Mouse (Mus musculus) megakaryocyte, embryonic 14.5 days (primary cell): ENCODE results near the gene Zfp764. TPM values are rescaled to one million over a fixed set of nuclear protein-coding genes. Genes with fewer than 3 reads are reported as not detected.
"Not testable (repeated sequence)": the region's sequence is repeated elsewhere in the genome, so short reads cannot be mapped to it uniquely, and the experiment has no call there.

Experiments used
- H3K27me3 ChIP-seq: replicated peaks from 2 replicates; pipeline ENCODE3; 2012; ENCODE audit warnings: inconsistent platforms
- H3K36me3 ChIP-seq: replicated peaks from 2 replicates; pipeline ENCODE3; 2012; ENCODE audit warnings: low read length, inconsistent platforms, mixed read lengths
- H3K4me1 ChIP-seq: 2 replicates; pipeline ENCODE4 v1.6.1; 2012; ENCODE audit warnings: inconsistent platforms
- H3K4me3 ChIP-seq: replicated peaks from 2 replicates; pipeline ENCODE3; 2012; ENCODE audit warnings: moderate library complexity, mild to moderate bottlenecking, inconsistent platforms
- H3K9me3 ChIP-seq: 2 replicates; pipeline ENCODE4 v1.6.1; 2012; ENCODE audit warnings: inconsistent platforms
- FLI1 ChIP-seq: IDR thresholded peaks from 2 replicates; pipeline ENCODE4 v1.6.1; 2012; ENCODE audit warnings: low read length, inconsistent platforms, mixed read lengths
- GATA1 ChIP-seq: IDR thresholded peaks from 3 replicates; pipeline ENCODE4 v1.6.1; 2012; ENCODE audit warnings: mixed read lengths, low read length, inconsistent platforms, borderline replicate concordance
- polyA plus RNA-seq: library from polyadenylated mRNA; stranded (reverse); fragments of >175 nt; gene quantifications from 2 replicates; pipeline ENCODE4 v1.2.3, GENCODE M21; 2012; ENCODE audit warnings: low replicate concordance; ENCODE audit not compliant: insufficient read depth

Gene Zfp764
- polyA plus RNA-seq, 1 experiment, result 0.32 TPM

DNA sequence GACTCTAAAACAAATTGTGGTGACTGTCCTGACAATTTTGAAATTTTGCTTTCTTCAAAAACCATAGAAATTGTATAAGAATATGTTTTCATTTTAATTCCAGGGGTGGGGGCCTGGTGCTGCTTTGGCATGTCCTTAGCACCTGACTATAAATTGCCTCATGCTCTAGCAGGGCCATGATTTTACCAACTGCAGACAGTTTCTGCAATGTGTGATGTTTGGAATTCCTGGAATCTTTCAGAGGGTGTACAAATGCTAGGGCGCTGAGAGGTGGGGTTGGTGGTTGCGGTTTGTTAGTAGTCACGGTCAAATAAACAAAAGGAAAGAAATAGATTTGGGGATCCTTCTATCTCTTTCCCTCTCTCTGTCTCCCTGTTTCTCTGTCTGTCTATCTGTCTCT lies 40.4 kb downstream of the Zfp764 start:
- Histone ChIP-seq H3K4me3 (no peak overlapping the region), H3K36me3 (no peaks in the 10 kb centered on the region), H3K9me3 (0 out of 2 replicates have a peak, but pooled peaks cover 5% of the 10 kb centered on the region), H3K27me3 (peaks cover 12% of the 10 kb centered on the region), H3K4me1 (peaks cover 24% of the 10 kb centered on the region)
- no peak for TF ChIP-seq FLI1
- TF ChIP-seq GATA1, result no peak

DNA sequence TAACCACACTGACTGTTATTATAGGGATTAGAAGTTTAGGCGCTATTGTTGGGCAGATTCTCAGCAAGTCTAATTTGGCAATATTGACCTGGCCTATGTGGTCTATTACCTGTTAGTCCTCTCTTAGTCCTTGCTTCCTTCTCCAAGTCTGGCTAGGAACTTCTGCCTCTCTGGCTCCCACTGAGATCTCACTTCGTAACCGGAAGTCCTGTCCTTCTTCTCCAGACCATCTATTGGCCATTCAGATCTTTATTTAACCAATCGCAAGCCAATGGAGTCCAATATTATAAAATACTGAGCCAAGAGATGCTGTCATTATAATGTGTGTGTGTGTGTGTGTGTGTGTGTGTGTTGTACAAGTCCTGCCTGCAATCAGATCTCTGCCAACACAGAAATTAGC lies 42.5 kb downstream of the Zfp764 start:
- no peaks in the 10 kb centered on the region for H3K36me3 ChIP-seq
- peaks cover 23% of the 10 kb centered on the region for H3K27me3 ChIP-seq
- 0 out of 2 replicates have a peak, but pooled peaks cover 5% of the 10 kb centered on the region for H3K9me3 ChIP-seq
- no peak overlapping the region for H3K4me3 ChIP-seq
- peaks cover 18% of the 10 kb centered on the region for H3K4me1 ChIP-seq
- TF ChIP-seq GATA1, result no peak
- no peak for TF ChIP-seq FLI1

DNA sequence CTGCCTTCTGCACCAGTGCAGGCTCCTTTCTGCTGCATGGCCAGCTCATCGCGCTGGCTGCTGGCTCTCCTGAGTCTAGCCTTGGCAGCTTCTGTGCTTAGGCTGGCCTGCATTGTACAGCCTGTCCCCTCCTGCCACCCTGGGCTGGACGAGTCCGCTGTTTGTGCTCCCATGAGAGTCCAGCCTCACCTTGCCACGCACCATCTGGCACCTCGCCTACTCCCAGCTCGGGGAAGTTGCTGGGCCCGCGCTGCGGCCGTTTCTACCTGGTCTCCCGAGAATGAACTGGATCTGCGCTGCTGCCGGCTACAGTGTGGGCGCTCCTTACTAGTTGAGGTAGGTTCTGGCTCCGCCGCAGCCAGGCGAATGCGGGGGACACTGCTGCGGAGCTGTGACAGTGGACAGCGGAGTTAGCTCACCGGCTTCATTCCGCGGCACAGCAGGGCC lies 43.1 kb downstream of the Zfp764 start:
- Histone ChIP-seq H3K4me3 (peak overlapping the region; percentile 80), H3K36me3 (no peaks in the 10 kb centered on the region), H3K4me1 (peaks cover 18% of the 10 kb centered on the region), H3K27me3 (peaks cover 21% of the 10 kb centered on the region), H3K9me3 (0 out of 2 replicates have a peak, but pooled peaks cover 5% of the 10 kb centered on the region)
- TF ChIP-seq FLI1 (no peak), GATA1 (no peak)

- Histone ChIP-seq H3K27me3 (peaks cover 25% of the 10 kb centered on the region), H3K4me1 (peaks cover 18% of the 10 kb centered on the region), H3K4me3 (peak overlapping the region; percentile 79)
- H3K36me3 ChIP-seq, H3K9me3 ChIP-seq: not testable (repeated sequence)
Observed at GRCm38 (mm10) chr7:127362418-127362817, 44.2 kb downstream of the Zfp764 start.

DNA sequence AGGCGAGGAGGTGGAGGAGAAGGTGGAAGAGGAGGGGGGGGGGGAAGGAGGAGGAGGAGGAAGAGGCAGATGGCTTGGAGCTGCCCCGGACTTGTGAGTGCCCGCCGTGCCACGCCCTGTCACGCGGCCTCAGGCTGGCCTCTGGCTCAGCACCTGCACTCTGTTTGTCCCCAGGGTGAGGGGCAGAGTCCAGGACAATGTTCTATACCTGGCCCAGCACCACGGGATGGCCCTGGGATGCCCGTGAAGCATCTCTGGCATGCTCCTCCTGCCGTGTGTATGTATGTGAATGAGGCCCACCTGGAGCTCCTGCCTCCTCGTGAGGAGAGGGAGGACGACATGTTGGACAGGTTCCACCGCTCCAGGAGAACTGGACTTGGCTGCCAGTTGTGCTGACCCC lies 45.2 kb downstream of the Zfp764 start:
- Histone ChIP-seq H3K27me3 (peaks cover 28% of the 10 kb centered on the region), H3K36me3 (no peaks in the 10 kb centered on the region), H3K4me3 (peak overlapping the region; percentile 4), H3K9me3 (no peaks in the 10 kb centered on the region), H3K4me1 (peaks cover 14% of the 10 kb centered on the region)
- no peak for TF ChIP-seq FLI1
- TF ChIP-seq GATA1, result no peak

DNA sequence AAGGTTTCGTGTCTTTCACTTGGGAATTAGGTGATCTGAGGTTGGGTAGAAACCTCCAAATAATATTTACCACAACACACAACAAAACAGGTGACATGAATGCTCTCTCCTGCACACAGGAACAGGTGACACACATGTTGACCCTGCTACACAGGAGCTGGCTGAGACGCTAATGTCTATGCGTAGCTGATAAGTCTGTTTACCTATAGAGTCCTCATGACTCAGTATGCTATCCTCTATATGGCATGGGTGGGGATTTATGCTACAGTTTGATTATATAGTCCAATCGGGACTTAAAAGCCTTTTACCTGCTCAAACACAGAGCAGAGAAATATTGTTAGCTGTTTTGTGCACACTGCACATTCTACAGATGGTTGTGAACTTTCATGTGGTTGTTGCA lies 46.4 kb downstream of the Zfp764 start:
- Histone ChIP-seq H3K9me3 (no peaks in the 10 kb centered on the region), H3K27me3 (peaks cover 29% of the 10 kb centered on the region), H3K4me3 (no peak overlapping the region), H3K36me3 (no peaks in the 10 kb centered on the region), H3K4me1 (peaks cover 11% of the 10 kb centered on the region)
- TF ChIP-seq FLI1, result no peak
- no peak for TF ChIP-seq GATA1

DNA sequence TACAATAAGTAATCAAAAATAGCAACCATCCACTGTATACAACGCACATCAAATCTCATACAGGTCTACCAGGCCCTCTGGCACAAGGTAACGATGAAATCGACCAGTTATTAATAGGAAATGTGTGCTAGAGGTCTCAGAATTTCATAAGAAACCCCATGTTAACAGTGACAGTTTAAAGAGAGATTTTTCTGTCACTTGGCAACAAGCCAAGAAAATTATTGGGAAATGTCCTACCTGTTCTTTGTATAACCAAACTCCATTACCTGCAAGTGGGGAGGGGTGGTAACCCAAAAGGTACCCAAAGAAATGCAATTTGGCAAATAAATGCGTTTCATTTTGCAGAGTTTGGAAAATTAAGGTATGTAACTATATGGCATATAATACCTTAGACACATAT lies 48.1 kb downstream of the Zfp764 start:
- peaks cover 4% of the 10 kb centered on the region for H3K9me3 ChIP-seq
- no peaks in the 10 kb centered on the region for H3K36me3 ChIP-seq
- TF ChIP-seq GATA1 (no peak), FLI1 (no peak)
- H3K4me1 ChIP-seq, result peaks cover 8% of the 10 kb centered on the region
- no peak overlapping the region for H3K4me3 ChIP-seq
- H3K27me3 ChIP-seq, result peaks cover 32% of the 10 kb centered on the region

DNA sequence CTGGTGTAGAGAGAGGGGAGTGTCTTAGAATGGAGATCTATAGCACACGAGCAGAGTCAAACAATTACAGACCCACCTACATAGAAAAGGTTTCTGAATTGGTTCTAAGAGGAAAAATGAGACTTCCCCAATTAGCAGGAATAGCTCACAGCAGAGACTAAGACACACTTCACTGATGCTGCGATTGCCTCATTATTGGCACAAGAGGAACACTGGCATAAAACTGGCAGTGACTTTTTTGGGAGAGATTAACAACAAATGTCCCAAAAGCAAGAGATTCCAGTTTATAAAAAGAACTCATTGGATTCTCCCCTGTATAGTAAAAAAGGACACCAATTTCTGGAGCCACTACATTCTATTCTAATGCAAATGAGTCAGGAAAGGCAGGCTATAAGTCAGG lies 48.8 kb downstream of the Zfp764 start:
- no peaks in the 10 kb centered on the region for H3K36me3 ChIP-seq
- peaks cover 30% of the 10 kb centered on the region for H3K27me3 ChIP-seq
- peaks cover 6% of the 10 kb centered on the region for H3K9me3 ChIP-seq
- no peak overlapping the region for H3K4me3 ChIP-seq
- TF ChIP-seq FLI1, result no peak
- no peak for TF ChIP-seq GATA1
- peaks cover 5% of the 10 kb centered on the region for H3K4me1 ChIP-seq

DNA sequence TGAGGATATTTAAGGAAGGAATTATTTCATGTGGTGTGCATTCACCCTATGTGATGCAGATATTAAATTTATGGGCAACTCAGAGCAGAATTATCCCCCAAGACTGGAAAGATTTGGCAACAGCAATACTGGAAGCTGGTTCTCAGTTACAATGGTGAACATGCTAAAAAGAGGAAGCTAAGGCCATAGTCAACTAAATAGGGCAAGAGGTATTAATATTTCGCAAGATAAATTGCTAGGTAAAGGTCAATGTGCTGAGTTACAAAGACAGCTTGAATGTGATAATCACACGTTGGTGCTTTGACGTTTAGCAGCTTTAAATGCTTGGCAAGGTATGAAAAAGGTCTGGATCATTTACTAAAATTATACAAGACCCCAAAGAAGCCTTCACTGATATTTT lies 50.8 kb downstream of the Zfp764 start:
- TF ChIP-seq FLI1, result no peak
- no peak for TF ChIP-seq GATA1
- peaks cover 24% of the 10 kb centered on the region for H3K27me3 ChIP-seq
- no peak overlapping the region for H3K4me3 ChIP-seq
- H3K36me3 ChIP-seq, result no peaks in the 10 kb centered on the region
- peaks cover 17% of the 10 kb centered on the region for H3K4me1 ChIP-seq
- H3K9me3 ChIP-seq, result peaks cover 6% of the 10 kb centered on the region

Other genes with a start within 250 kb of the Zfp764 start
- gene Cd2bp2, start 210.8 kb downstream of the Zfp764 start, polyA plus RNA-seq, result 13.5 and 43.5 TPM in 2 replicates
- 83.3 and 137 TPM in 2 replicates for gene Tbc1d10b, start 198.4 kb downstream of the Zfp764 start, polyA plus RNA-seq
- gene Mylpf, start 197.9 kb downstream of the Zfp764 start, polyA plus RNA-seq, result 4.7 TPM in 1 of 2 replicates, not detected in the other
- gene Zfp553, start 173.8 kb downstream of the Zfp764 start, polyA plus RNA-seq, result 10.8 and 17.3 TPM in 2 replicates
- gene Sept1, start 173.7 kb downstream of the Zfp764 start, polyA plus RNA-seq, result 369 and 529 TPM in 2 replicates
- gene Zfp771, start 162.5 kb downstream of the Zfp764 start, polyA plus RNA-seq, result 85.4 and 270 TPM in 2 replicates
- gene Dctpp1, start 146.1 kb downstream of the Zfp764 start, polyA plus RNA-seq, result 65.3 and 143 TPM in 2 replicates
- 32.9 and 41.0 TPM in 2 replicates for gene Sephs2, start 132.8 kb downstream of the Zfp764 start, polyA plus RNA-seq
- 11.2 and 21.5 TPM in 2 replicates for gene Itgal, start 110.6 kb downstream of the Zfp764 start, polyA plus RNA-seq
- 21.5 and 31.6 TPM in 2 replicates for gene Zfp768, start 61.2 kb downstream of the Zfp764 start, polyA plus RNA-seq
- 0.73 TPM in 1 of 2 replicates, not detected in the other for gene Zfp747, start 30.8 kb downstream of the Zfp764 start, polyA plus RNA-seq
- gene 9130019O22Rik, start 19.7 kb downstream of the Zfp764 start, polyA plus RNA-seq, result 0.07 and 1.7 TPM in 2 replicates
- gene E430018J23Rik, start 13.2 kb downstream of the Zfp764 start, polyA plus RNA-seq, result 5.5 TPM in 1 of 2 replicates, not detected in the other
- 12.3 and 25.6 TPM in 2 replicates for gene Zfp688, start 15.2 kb upstream of the Zfp764 start, polyA plus RNA-seq
- gene Zfp689, start 42.3 kb upstream of the Zfp764 start, polyA plus RNA-seq, result 4.4 and 12.0 TPM in 2 replicates
- 83.1 and 177 TPM in 2 replicates for gene Prr14, start 52.8 kb upstream of the Zfp764 start, polyA plus RNA-seq
- 237 and 322 TPM in 2 replicates for gene Fbrs, start 72.4 kb upstream of the Zfp764 start, polyA plus RNA-seq
- gene Srcap, start 105.2 kb upstream of the Zfp764 start, polyA plus RNA-seq, result 4.0 and 9.1 TPM in 2 replicates
- gene Gm42715, start 112.8 kb upstream of the Zfp764 start, polyA plus RNA-seq, result 15.7 and 25.1 TPM in 2 replicates
- gene Tmem265, start 154.6 kb upstream of the Zfp764 start, polyA plus RNA-seq, result 0.34 TPM in 1 of 2 replicates, not detected in the other
- 19.1 and 27.2 TPM in 2 replicates for gene Phkg2, start 166.5 kb upstream of the Zfp764 start, polyA plus RNA-seq
- 23.5 and 28.8 TPM in 2 replicates for gene Ccdc189, start 181.8 kb upstream of the Zfp764 start, polyA plus RNA-seq
- gene Rnf40, start 181.9 kb upstream of the Zfp764 start, polyA plus RNA-seq, result 14.7 and 20.8 TPM in 2 replicates
- 2.9 TPM in 1 of 2 replicates, not detected in the other for gene Zfp629, start 209.0 kb upstream of the Zfp764 start, polyA plus RNA-seq